13 mouse cellular contexts compared by ENCODE assay signal in the genomic region with DNA sequence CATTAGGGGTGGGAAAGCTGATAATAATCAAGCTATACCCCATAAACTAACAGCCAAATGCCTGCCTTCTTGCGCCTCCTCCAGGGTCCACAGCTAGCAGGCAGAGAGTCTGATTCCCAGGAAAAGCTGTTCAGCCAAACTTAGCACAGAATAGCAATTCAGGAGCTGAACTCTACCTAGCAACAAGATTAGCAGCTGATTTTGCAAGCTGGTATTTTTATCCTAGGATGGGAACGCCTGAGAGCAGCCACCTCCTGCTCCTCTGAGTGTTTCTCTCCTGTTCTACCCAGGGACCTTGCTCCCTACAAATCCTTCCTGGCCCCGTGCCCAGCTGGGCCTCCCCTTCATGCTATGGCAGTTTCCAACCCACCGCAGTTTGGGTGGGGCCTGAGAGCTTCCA. TPM values are rescaled to one million over a fixed set of nuclear protein-coding genes. Genes with fewer than 3 reads are reported as not detected.
A peak's percentile ranks its signal among the peaks of the same experiment; 100 is the strongest.
DNase-seq lines count a peak whose midpoint lies in the region; ATAC-seq and TF ChIP-seq lines count a peak whose summit lies in the region.
"Had no signal": no experiment of that assay in that cellular context is flagged by ENCODE, and none has a peak within 500 bp of the region (broad histone marks: within the 10 kb centered on the region; RNA-seq: fewer than 3 reads in every experiment).

No protein-coding gene starts in this region.

- H3K9ac ChIP-seq in forebrain, embryonic 13.5 days: no peak overlapping the region
- H3K9ac ChIP-seq in forebrain, embryonic 12.5 days: no peak overlapping the region
- H3K9ac ChIP-seq in liver, embryonic 11.5 days (ENCODE audit: low read depth, low read length): no peak overlapping the region
- no peak overlapping the region; the same call in 1 of the 2 replicates for H3K9ac ChIP-seq in kidney, embryonic 16.5 days (replicated peaks; ENCODE audit: low read length)
- H3K9ac ChIP-seq: embryonic facial prominence, embryonic 13.5 days; liver, embryonic 15.5 days had no signal

- 61% methylated on average over 4 of the region's 4 CpGs for WGBS in forebrain, embryonic 13.5 days
- WGBS in forebrain, embryonic 12.5 days: 73% methylated on average over 4 of the region's 4 CpGs
- WGBS in liver, embryonic 11.5 days: 68% methylated on average over 4 of the region's 4 CpGs
- WGBS in kidney, embryonic 16.5 days: 56% methylated on average over 4 of the region's 4 CpGs

- H3K4me2 ChIP-seq in forebrain, embryonic 13.5 days: no peak overlapping the region
- H3K4me2 ChIP-seq in forebrain, embryonic 12.5 days: no peak overlapping the region
- H3K4me2 ChIP-seq in liver, embryonic 11.5 days: no peak overlapping the region
- no peak overlapping the region for H3K4me2 ChIP-seq in kidney, embryonic 16.5 days (replicated peaks; ENCODE audit: low read depth, low read length)
- H3K4me2 ChIP-seq: embryonic facial prominence, embryonic 13.5 days; liver, embryonic 15.5 days had no signal

- H3K4me1 ChIP-seq in forebrain, embryonic 13.5 days: 0 out of 2 replicates have a peak, but pooled peaks cover 3% of the 10 kb centered on the region
- no peaks in the 10 kb centered on the region; the same call in 1 of the 2 replicates for H3K4me1 ChIP-seq in forebrain, embryonic 12.5 days
- no peaks in the 10 kb centered on the region for H3K4me1 ChIP-seq in liver, embryonic 11.5 days (replicated peaks; ENCODE audit: control insufficient read depth, insufficient read depth, low read length)
- H3K4me1 ChIP-seq in kidney, embryonic 16.5 days (ENCODE audit: insufficient read depth, low read length): peaks cover 4% of the 10 kb centered on the region; the same call in 1 of the 2 replicates
- H3K4me1 ChIP-seq: liver, embryonic 15.5 days had no signal

- DNase-seq in kidney, postnatal 10 days: peak; percentile 39
- no peak for DNase-seq in kidney, adult 18-20 months
- DNase-seq in NIH3T3 (ENCODE audit: low read depth): peak; percentile 15
- DNase-seq in left cerebral cortex, adult 2 months (ENCODE audit: extremely low spot score in 1 of 2, low spot score in 2 of 2): peak; percentile 47 to 60
- DNase-seq in liver, embryonic 11.5 days (ENCODE audit: low spot score): no peak
- DNase-seq: cerebellum, adult 18-20 months; kidney, postnatal 36 days had no signal

- H3K9me3 ChIP-seq in forebrain, embryonic 13.5 days (replicated peaks): no peaks in the 10 kb centered on the region
- no peaks in the 10 kb centered on the region for H3K9me3 ChIP-seq in forebrain, embryonic 12.5 days
- H3K9me3 ChIP-seq in liver, embryonic 11.5 days (ENCODE audit: control insufficient read depth, low read length): no peaks in the 10 kb centered on the region
- no peaks in the 10 kb centered on the region for H3K9me3 ChIP-seq in kidney, embryonic 16.5 days (ENCODE audit: low read length)
- H3K9me3 ChIP-seq: embryonic facial prominence, embryonic 13.5 days; G1E; liver, embryonic 15.5 days had no signal

- H3K27me3 ChIP-seq in forebrain, embryonic 13.5 days: no peaks in the 10 kb centered on the region
- no peaks in the 10 kb centered on the region for H3K27me3 ChIP-seq in forebrain, embryonic 12.5 days
- no peaks in the 10 kb centered on the region for H3K27me3 ChIP-seq in liver, embryonic 11.5 days (replicated peaks; ENCODE audit: control insufficient read depth, insufficient read depth, low read length)
- no peaks in the 10 kb centered on the region for H3K27me3 ChIP-seq in kidney, embryonic 16.5 days (ENCODE audit: insufficient read depth, low read length)
- H3K27me3 ChIP-seq: embryonic facial prominence, embryonic 13.5 days; liver, embryonic 15.5 days had no signal

- H3K36me3 ChIP-seq in forebrain, embryonic 13.5 days (ENCODE audit: poor library complexity, severe bottlenecking): no peaks in the 10 kb centered on the region
- no peaks in the 10 kb centered on the region for H3K36me3 ChIP-seq in forebrain, embryonic 12.5 days (replicated peaks)
- H3K36me3 ChIP-seq in liver, embryonic 11.5 days (ENCODE audit: control insufficient read depth, insufficient read depth, low read length): no peaks in the 10 kb centered on the region
- no peaks in the 10 kb centered on the region for H3K36me3 ChIP-seq in kidney, embryonic 16.5 days (ENCODE audit: insufficient read depth, low read length)
- H3K36me3 ChIP-seq: embryonic facial prominence, embryonic 13.5 days; G1E; liver, embryonic 15.5 days had no signal

- H3K27ac ChIP-seq in forebrain, embryonic 13.5 days: peak overlapping the region; percentile 45; the same call in 1 of the 2 replicates
- no peak overlapping the region for H3K27ac ChIP-seq in forebrain, embryonic 12.5 days
- H3K27ac ChIP-seq in left cerebral cortex, adult 2 months: peak overlapping the region; percentile 83
- H3K27ac ChIP-seq in liver, embryonic 11.5 days (ENCODE audit: low read depth, low read length): no peak overlapping the region
- H3K27ac ChIP-seq in kidney, embryonic 16.5 days (ENCODE audit: low read length): no peak overlapping the region
- H3K27ac ChIP-seq: embryonic facial prominence, embryonic 13.5 days; liver, embryonic 15.5 days had no signal

- H3K4me3 ChIP-seq in forebrain, embryonic 13.5 days: no peak overlapping the region
- H3K4me3 ChIP-seq in forebrain, embryonic 12.5 days (replicated peaks): no peak overlapping the region
- H3K4me3 ChIP-seq in left cerebral cortex, adult 2 months: no peak overlapping the region
- no peak overlapping the region for H3K4me3 ChIP-seq in liver, embryonic 11.5 days (ENCODE audit: low read depth, low read length)
- no peak overlapping the region for H3K4me3 ChIP-seq in kidney, embryonic 16.5 days (ENCODE audit: low read length)
- H3K4me3 ChIP-seq: embryonic facial prominence, embryonic 13.5 days; liver, embryonic 15.5 days had no signal

- peak; percentile 24; the same call in 1 of the 2 replicates for ATAC-seq in forebrain, embryonic 13.5 days
- ATAC-seq in forebrain, embryonic 12.5 days (ENCODE audit: low FRiP score): no peak
- no peak for ATAC-seq in liver, embryonic 11.5 days (replicated peaks; ENCODE audit: low FRiP score)
- no peak for ATAC-seq in kidney, embryonic 16.5 days (ENCODE audit: low FRiP score, low TSS enrichment)

- TF ChIP-seq CTCF in left cerebral cortex, adult 2 months (IDR thresholded peaks at IDR 0.05): no peak; the same call in 1 of the 2 replicates

- intact Hi-C loops in left cerebral cortex, adult 2 months (cut with DNase I): loop anchor here (2.0 kb wide), 1 partner anchor 32 kb away; no protein-coding TSS in a partner anchor

RNA-seq across cellular contexts. Expression of gene Camk2b, which starts 20.8 kb away (rescaled TPM):
- 26.1 and 32.8 TPM in 2 replicates for polyA plus RNA-seq in forebrain, embryonic 13.5 days (2015; fragmentation: Nextera tagmentation; extraction: Ambion mirVana)
- polyA plus RNA-seq in forebrain, embryonic 12.5 days (2016; fragmentation: Nextera tagmentation; extraction: Ambion mirVana): 11.0 and 11.7 TPM in 2 replicates
- 100 to 1,000 TPM; 607 to 644 TPM for total RNA-seq in left cerebral cortex, adult 2 months (2021)
- 0.99 and 1.0 TPM in 2 replicates for polyA plus RNA-seq in liver, embryonic 11.5 days (2014; fragmentation: Nextera tagmentation; extraction: Ambion mirVana)
- polyA plus RNA-seq in kidney, embryonic 16.5 days (2015; fragmentation: Nextera tagmentation; extraction: Ambion mirVana): 3.4 and 4.1 TPM in 2 replicates
- polyA plus RNA-seq: G1E had no signal

Comparison
In these comparisons a context has a peak if more than half of its experiments do, and no peak if none do; other contexts are left out.
1. H3K27ac ChIP-seq: peak in forebrain, embryonic 13.5 days (single experiment) and left cerebral cortex, adult 2 months (single experiment); none in forebrain, embryonic 12.5 days (single experiment), liver, embryonic 11.5 days (single experiment) and kidney, embryonic 16.5 days (single experiment).
2. DNase-seq: peak in kidney, postnatal 10 days (single experiment), NIH3T3 (single experiment) and left cerebral cortex, adult 2 months (2 of 2); none in kidney, adult 18-20 months (single experiment) and liver, embryonic 11.5 days (single experiment).